Mouse (Mus musculus) neural tube, embryonic 11.5 days (tissue): ENCODE data around the gene Hdgf. TPM values are rescaled to one million over a fixed set of nuclear protein-coding genes. Genes with fewer than 3 reads are reported as not detected.

Experiments used
- ATAC-seq: fragments of 200-750 bp; cut with Nextera tagmentation; 2 replicates; pipeline ENCODE4 v1.8.0; 2017; ENCODE audit warnings: moderate number of reproducible peaks, mild to moderate bottlenecking, moderate TSS enrichment, moderate library complexity; ENCODE audit not compliant: insufficient read depth, low FRiP score, low TSS enrichment
- DNase-seq: peaks from one replicate; pipeline ENCODE4 v3.0.0-alpha.2; 2015; ENCODE audit warnings: low spot score
- H3K27ac ChIP-seq: fragments of 300-500 bp; sonication (generic); 2 replicates; pipeline ENCODE4 v1.5.1; 2014; ENCODE audit warnings: low read depth, mild to moderate bottlenecking, low read length
- H3K27me3 ChIP-seq: fragments of 300-500 bp; sonication (generic); 2 replicates; pipeline ENCODE4 v1.6.1; 2014; ENCODE audit warnings: mild to moderate bottlenecking, low read length, mixed read lengths; ENCODE audit not compliant: control insufficient read depth, insufficient read depth
- H3K36me3 ChIP-seq: fragments of 300-500 bp; sonication (generic); 2 replicates; pipeline ENCODE4 v1.6.1; 2014; ENCODE audit warnings: mild to moderate bottlenecking, low read length, moderate library complexity, mixed read lengths; ENCODE audit not compliant: control insufficient read depth, insufficient read depth
- H3K4me1 ChIP-seq: fragments of 300-500 bp; sonication (generic); 2 replicates; pipeline ENCODE4 v1.6.1; 2014; ENCODE audit warnings: low read length, mixed read lengths; ENCODE audit not compliant: control insufficient read depth, insufficient read depth
- H3K4me2 ChIP-seq: fragments of 300-500 bp; sonication (generic); 2 replicates; pipeline ENCODE4 v1.6.1; 2014; ENCODE audit warnings: low read depth, mild to moderate bottlenecking, moderate library complexity
- H3K4me3 ChIP-seq: fragments of 300-500 bp; sonication (generic); 2 replicates; pipeline ENCODE4 v1.5.1; 2014; ENCODE audit warnings: low read depth, low read length
- H3K9ac ChIP-seq: fragments of 300-500 bp; sonication (generic); 2 replicates; pipeline ENCODE4 v1.6.1; 2014; ENCODE audit warnings: mild to moderate bottlenecking, low read length
- H3K9me3 ChIP-seq: fragments of 300-500 bp; sonication (generic); 2 replicates; pipeline ENCODE4 v1.6.1; 2016; ENCODE audit warnings: low read length; ENCODE audit not compliant: control insufficient read depth
- WGBS: fragments of 180-500 bp; shearing (Covaris S2); extraction: QIAGEN DNeasy Blood & Tissue Kit; methylation state at CpG from one replicate; pipeline ENCODE4 v1.1.7; 2014; 5-methylcytosine and 5-hydroxymethylcytosine counted together
- polyA plus RNA-seq: library from polyadenylated mRNA; unstranded; fragments of >200 nt; fragmentation: Nextera tagmentation; extraction: Ambion mirVana; gene quantifications from 2 replicates; pipeline ENCODE4 v1.2.1, GENCODE M21; 2014

Gene Hdgf
- polyA plus RNA-seq, 1 experiment from 2014 or later: 256 TPM

GRCm38 (mm10) chr3:87949955-87950515 lies 43.9 kb downstream of the Hdgf start:
- no peak for ATAC-seq

GRCm38 (mm10) chr3:87951946-87952345 lies 45.8 kb downstream of the Hdgf start:
- H3K4me2 ChIP-seq: peak overlapping the region; percentile 86

More at GRCm38 (mm10) chr3:87949955-87950515, 43.9 kb downstream of the Hdgf start:
- 1% methylated on average over 13 of the region's 13 CpGs for WGBS
- peak overlapping the region; percentile 77 for H3K27ac ChIP-seq
- peaks cover 3% of the 10 kb centered on the region; the same call in 1 of the 2 replicates for H3K36me3 ChIP-seq
- DNase-seq: peak; percentile 54
- peaks cover 63% of the 10 kb centered on the region for H3K4me1 ChIP-seq
- no peaks in the 10 kb centered on the region for H3K9me3 ChIP-seq
- peak overlapping the region; percentile 86 for H3K4me2 ChIP-seq
- H3K4me3 ChIP-seq: peak overlapping the region; percentile 70
- peak overlapping the region; percentile 44 for H3K9ac ChIP-seq
- no peaks in the 10 kb centered on the region for H3K27me3 ChIP-seq

GRCm38 (mm10) chr3:87952440-87952839 lies 46.3 kb downstream of the Hdgf start:
- Histone ChIP-seq H3K27me3 (no peaks in the 10 kb centered on the region), H3K36me3 (peaks cover 3% of the 10 kb centered on the region; the same call in 1 of the 2 replicates), H3K9me3 (no peaks in the 10 kb centered on the region), H3K9ac (peak overlapping the region; percentile 53), H3K4me1 (peaks cover 40% of the 10 kb centered on the region), H3K4me2 (peak overlapping the region; percentile 86), H3K4me3 (peak overlapping the region; percentile 24; the same call in 1 of the 2 replicates), H3K27ac (peak overlapping the region; percentile 44; the same call in 1 of the 2 replicates)
- WGBS: 7% methylated on average over 5 of the region's 5 CpGs
- no peak for ATAC-seq
- peak; percentile 60 for DNase-seq

More at GRCm38 (mm10) chr3:87951946-87952345, 45.8 kb downstream of the Hdgf start:
- peaks cover 3% of the 10 kb centered on the region; the same call in 1 of the 2 replicates for H3K36me3 ChIP-seq
- H3K4me1 ChIP-seq: peaks cover 45% of the 10 kb centered on the region
- DNase-seq (no peak), ATAC-seq (no peak)
- peak overlapping the region; percentile 53 for H3K9ac ChIP-seq
- H3K27ac ChIP-seq: 0 out of 2 replicates have a peak overlapping the region, but pooled peaks have one; percentile 21
- peak overlapping the region; percentile 24 for H3K4me3 ChIP-seq
- no peaks in the 10 kb centered on the region for H3K9me3 ChIP-seq
- WGBS: 15% methylated on average over 12 of the region's 12 CpGs
- no peaks in the 10 kb centered on the region for H3K27me3 ChIP-seq

- 6% methylated on average over 1 of the region's 1 CpGs for WGBS
- Histone ChIP-seq H3K27me3 (no peaks in the 10 kb centered on the region), H3K9ac (peak overlapping the region; percentile 31), H3K4me2 (no peak overlapping the region), H3K4me3 (no peak overlapping the region), H3K27ac (peak overlapping the region; percentile 53; the same call in 1 of the 2 replicates), H3K36me3 (peaks cover 3% of the 10 kb centered on the region; the same call in 1 of the 2 replicates), H3K9me3 (no peaks in the 10 kb centered on the region), H3K4me1 (peaks cover 29% of the 10 kb centered on the region)
- DNase-seq (no peak), ATAC-seq (no peak)
Measured at GRCm38 (mm10) chr3:87958056-87958455, 51.9 kb downstream of the Hdgf start.

GRCm38 (mm10) chr3:87958476-87958875 lies 52.4 kb downstream of the Hdgf start:
- WGBS: 12% methylated on average over 4 of the region's 4 CpGs
- Histone ChIP-seq H3K4me3 (no peak overlapping the region), H3K36me3 (peaks cover 3% of the 10 kb centered on the region; the same call in 1 of the 2 replicates), H3K4me2 (no peak overlapping the region), H3K27me3 (no peaks in the 10 kb centered on the region), H3K27ac (peak overlapping the region; percentile 53; the same call in 1 of the 2 replicates), H3K9me3 (no peaks in the 10 kb centered on the region), H3K9ac (peak overlapping the region; percentile 31), H3K4me1 (peaks cover 29% of the 10 kb centered on the region)
- ATAC-seq (no peak), DNase-seq (no peak)

GRCm38 (mm10) chr3:87958967-87959366 lies 52.8 kb downstream of the Hdgf start:
- WGBS: 20% methylated on average over 1 of the region's 1 CpGs
- ATAC-seq: no peak
- DNase-seq: no peak
- H3K27me3 ChIP-seq: no peaks in the 10 kb centered on the region
- H3K4me3 ChIP-seq: no peak overlapping the region
- H3K36me3 ChIP-seq: peaks cover 3% of the 10 kb centered on the region; the same call in 1 of the 2 replicates
- H3K9me3 ChIP-seq: no peaks in the 10 kb centered on the region
- peaks cover 29% of the 10 kb centered on the region for H3K4me1 ChIP-seq
- H3K4me2 ChIP-seq: no peak overlapping the region
- no peak overlapping the region for H3K9ac ChIP-seq
- H3K27ac ChIP-seq: peak overlapping the region; percentile 96

GRCm38 (mm10) chr3:87959371-87959770 lies 53.2 kb downstream of the Hdgf start:
- WGBS: 42% methylated on average over 7 of the region's 7 CpGs
- Histone ChIP-seq H3K4me3 (no peak overlapping the region), H3K27ac (peak overlapping the region; percentile 96; the same call in 1 of the 2 replicates), H3K36me3 (no peaks in the 10 kb centered on the region; the same call in 1 of the 2 replicates), H3K4me1 (peaks cover 29% of the 10 kb centered on the region), H3K27me3 (no peaks in the 10 kb centered on the region), H3K4me2 (no peak overlapping the region; the same call in 1 of the 2 replicates), H3K9me3 (no peaks in the 10 kb centered on the region), H3K9ac (no peak overlapping the region)
- ATAC-seq (no peak), DNase-seq (no peak)

GRCm38 (mm10) chr3:87960191-87960585 lies 54.1 kb downstream of the Hdgf start:
- H3K4me1 ChIP-seq: peaks cover 29% of the 10 kb centered on the region
- peak overlapping the region; percentile 96 for H3K27ac ChIP-seq
- H3K4me2 ChIP-seq: peak overlapping the region; percentile 77
- no peaks in the 10 kb centered on the region for H3K36me3 ChIP-seq
- H3K4me3 ChIP-seq: peak overlapping the region; percentile 37
- no peaks in the 10 kb centered on the region for H3K27me3 ChIP-seq
- 4% methylated on average over 10 of the region's 10 CpGs for WGBS
- H3K9me3 ChIP-seq: no peaks in the 10 kb centered on the region
- no peak for ATAC-seq
- DNase-seq: no peak
- H3K9ac ChIP-seq: peak overlapping the region; percentile 75
